Mouse (Mus musculus) gonadal fat pad, adult 2 months (tissue): Measurements from ENCODE around the gene Arid3b. TPM values are rescaled to one million over a fixed set of nuclear protein-coding genes. Genes with fewer than 3 reads are reported as not detected.

Experiments used
- DNase-seq: peaks from one replicate; pipeline ENCODE4 v3.0.0-alpha.2; 2012; ENCODE audit warnings: low read depth
- polyA plus RNA-seq: library from polyadenylated mRNA; depleted of rRNA; stranded (reverse); fragments of >200 nt; gene quantifications from 2 replicates; pipeline ENCODE4 v1.2.3, GENCODE M21; 2012

Gene Arid3b
- polyA plus RNA-seq, 1 experiment = 4.0 TPM

DNA sequence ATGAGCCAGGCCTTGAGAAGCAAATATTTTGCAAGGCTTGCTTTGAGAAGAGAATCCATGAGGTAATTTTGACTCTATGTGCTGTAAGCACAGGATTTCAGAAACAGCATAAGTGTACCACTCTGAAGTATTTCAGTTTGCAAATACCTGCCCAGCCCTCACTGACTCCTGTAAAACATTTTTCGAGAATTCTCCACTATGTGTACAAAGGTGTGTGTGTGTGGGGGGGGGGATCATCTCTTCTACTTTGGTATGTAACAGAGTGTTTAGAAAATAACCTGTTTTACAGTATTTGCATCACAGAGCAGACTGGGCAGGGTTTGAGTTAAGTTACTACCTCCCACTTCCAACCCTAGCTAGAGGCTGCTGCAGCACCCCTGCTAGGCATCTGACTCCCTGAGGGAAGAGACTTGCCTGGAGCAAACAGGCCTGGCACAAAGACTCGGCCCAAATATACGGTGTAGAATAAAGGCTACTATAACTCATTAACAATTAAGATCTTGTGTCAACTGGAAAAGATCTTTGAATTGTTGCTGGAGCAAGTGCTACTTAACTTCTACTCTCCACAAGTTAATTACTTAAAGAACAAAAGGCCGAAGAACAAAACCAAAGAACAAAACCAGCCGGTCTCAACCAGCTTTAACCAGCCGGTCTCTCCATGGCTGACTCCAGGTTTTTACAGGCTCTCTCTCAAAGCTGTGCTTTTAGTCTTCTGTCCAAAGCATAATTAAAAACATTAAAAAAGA, 6.6 kb downstream of the Arid3b start:
- no peak for DNase-seq

DNA sequence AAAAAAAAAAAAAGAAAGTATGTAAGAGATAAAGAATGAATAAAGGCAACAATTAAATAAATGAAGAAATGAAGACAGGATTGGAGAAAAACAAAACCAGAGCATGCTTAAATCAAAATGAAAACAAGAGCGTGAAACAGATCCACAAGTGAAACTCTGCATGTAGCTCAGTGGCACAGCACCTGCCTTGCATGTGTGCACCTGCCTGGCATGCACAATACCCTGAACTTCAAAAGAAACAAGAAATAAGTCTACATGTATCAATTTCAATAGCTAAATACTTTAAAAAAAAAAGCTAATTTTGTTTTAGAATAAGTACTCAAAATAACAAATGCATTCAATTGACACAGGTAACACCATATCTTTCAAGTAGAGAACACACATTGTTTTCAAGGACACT, 13.2 kb downstream of the Arid3b start:
- no peak for DNase-seq

DNA sequence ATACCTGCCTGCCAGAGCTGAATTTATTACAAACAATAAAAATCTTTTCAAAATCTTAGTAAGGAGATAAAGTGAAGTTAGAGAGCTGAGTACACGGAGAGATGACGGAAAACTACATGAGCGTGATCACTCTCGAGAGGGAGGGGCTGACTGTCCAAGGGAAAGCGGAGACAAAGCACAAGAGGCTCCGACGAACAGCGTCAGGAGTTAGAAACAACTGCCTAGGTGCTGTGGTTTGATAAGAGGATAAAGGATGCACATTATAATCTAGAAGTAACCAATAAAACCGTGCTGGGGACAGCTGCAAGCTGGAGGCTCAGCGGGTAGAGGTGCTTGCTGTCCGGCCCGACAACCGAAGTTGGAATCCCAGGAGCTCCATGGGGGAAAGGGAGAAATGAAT, 13.8 kb downstream of the Arid3b start:
- no peak for DNase-seq

DNA sequence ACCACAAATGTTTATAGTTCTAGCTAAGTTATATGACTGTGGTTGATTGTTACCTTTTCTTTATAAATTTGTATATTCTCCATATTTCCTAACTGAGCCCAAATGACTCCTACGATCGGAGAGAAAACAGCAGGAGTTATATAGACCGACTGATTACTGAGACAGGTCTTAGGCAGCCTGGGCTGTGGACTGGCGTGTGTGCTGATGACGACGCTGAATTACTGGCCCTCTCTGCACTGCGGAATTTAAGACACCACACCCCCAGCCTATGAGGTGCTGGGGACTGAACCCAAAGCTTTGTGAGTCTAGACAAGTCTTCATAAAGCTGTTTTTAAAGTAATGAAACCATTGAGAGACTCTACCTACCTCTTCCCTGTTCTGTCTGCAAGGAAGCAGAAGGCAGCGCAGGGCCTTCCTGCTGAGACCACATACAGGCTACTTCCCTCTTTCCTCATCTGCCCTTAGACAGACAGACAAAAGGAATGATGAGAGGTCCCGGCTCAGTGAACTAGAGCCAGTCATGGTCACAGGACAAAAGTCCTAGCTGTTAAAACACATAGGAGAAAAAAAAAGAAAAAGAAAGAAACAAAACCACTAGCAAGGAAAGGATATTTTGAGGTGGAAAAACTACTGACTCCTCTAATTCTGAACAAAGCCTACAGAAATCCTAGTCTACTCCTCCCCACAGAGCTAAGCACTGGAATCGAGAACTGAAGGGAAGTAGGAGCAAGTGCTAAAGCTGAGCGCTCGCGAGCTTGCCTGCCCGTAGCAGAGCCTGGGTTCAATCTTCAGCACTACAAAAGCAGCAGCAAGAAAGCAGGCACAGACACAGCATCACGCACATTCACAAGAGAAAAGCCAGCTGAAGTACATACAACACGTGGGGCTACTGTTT, 16.2 kb downstream of the Arid3b start:
- no peak for DNase-seq

DNA sequence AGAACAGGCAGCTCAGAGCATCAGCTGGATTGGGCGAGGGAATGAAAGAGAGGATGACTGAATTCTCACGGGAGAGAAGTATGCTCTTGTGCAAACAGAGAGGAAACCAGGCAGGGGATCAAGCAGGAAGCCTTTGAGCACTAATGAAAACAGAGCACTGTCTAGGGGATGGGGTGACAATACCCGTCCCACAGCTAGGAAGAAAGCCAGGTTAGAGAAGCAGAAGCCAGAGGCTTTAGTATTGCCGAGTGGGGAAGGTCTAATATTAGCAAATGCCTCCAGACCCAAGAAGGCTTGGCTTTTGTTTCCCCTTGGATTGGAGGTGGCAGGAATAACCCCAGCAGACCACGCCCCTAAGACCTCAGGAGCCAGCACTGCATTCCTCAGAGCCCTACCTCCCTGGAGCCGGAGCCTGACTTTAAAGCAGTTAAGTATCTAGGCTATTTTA, 19.3 kb downstream of the Arid3b start:
- no peak for DNase-seq

DNA sequence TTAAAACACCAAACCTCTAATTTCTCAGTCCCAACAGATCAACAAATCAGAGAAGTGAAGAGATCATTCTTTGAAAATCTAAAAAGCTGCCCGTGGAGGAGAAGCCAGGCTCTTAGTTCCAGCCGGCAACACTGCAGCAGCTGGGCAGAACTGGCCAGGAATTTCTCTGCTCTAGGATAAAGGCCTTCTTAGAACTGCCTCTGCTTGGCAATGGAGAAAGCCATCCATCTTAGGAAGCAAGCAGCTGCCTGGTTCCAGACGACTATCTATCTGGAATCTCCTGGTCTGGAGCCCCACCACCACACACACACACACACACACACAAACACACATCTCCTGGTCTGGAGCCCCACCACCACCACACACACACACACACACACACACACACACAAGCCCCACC, 21.7 kb downstream of the Arid3b start:
- DNase-seq = no peak

DNA sequence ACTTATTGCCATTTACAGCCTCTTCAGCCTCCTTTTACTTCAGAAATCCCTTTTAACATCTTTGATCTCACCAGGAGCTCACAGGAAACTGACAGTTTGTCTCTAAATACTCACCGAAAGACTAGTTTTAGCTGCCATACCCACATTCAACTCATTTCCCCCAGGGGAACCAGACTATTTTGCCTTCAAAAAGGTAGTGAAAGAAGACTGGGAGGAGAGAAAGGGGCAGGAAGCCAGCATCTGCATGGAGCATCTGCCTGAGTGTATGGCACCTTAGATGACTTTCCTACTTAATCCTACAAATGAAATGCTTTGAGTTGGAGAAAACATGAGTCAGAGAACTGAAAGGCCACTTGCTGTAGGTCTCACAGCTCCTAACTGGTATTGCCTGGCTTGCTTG, 22.6 kb downstream of the Arid3b start:
- no peak for DNase-seq

DNA sequence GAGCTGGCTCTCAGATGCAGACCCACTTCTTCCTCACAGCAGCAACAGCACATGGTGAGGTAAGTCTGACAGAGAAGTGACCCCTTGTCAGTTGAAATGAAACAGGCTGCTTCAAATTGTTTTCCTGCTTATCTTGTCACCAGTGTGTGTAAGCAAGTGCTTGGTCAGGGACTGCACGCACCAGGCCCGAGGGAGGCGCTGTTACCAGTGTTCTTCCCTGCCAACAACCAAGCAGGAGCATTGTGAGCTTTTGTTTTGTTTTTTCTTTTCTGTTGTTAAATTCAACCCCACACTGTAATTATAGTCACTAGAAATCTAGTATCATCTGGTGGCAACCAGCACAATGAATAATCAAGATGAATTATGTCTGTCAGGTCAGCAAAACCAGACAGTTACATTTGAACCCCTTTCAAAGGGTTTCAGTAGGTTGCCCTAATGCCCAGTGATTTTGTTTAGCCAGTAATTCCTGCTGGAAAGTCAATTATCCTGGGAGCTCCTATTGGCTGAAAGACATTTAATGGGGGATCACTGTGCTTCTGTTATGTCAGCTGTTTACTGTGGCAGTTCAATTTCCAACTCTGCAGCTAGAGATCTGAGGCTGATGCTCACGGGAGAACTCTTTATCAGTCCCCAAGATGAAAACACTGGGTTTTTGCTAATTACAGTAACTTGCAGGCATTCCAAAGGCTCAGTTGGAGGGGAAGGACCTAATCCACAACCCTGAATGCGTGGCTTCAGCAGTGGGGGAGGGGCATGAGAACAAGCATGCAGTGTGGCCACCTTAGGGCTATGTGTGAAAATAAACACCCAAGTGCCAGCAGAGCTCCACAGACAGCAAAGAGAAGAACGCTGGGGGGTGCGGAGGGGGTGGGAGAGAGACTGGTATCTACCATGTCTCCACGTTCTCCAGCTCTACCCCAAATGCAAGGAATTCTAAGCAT, 24.5 kb downstream of the Arid3b start:
- no peak for DNase-seq

DNA sequence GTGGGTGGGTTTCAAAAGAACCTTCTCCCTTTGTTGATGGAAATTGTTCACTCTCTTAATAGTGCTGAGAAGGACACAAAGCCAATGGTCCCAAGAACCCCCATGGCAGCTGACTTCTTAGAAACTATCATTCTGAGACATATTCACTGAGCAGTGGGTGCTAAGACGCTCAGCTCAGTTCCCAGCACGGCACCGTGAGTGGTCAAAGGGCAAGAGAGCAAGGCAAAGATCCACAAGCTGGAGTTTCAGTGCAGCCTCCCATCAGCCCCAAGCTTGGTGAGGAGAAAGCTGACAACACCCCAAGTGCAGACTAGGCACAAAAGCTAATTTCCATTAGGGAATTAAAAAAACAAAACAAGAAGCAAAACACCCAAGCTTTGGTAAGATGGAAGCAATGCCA, 25.9 kb downstream of the Arid3b start:
- DNase-seq = no peak

DNA sequence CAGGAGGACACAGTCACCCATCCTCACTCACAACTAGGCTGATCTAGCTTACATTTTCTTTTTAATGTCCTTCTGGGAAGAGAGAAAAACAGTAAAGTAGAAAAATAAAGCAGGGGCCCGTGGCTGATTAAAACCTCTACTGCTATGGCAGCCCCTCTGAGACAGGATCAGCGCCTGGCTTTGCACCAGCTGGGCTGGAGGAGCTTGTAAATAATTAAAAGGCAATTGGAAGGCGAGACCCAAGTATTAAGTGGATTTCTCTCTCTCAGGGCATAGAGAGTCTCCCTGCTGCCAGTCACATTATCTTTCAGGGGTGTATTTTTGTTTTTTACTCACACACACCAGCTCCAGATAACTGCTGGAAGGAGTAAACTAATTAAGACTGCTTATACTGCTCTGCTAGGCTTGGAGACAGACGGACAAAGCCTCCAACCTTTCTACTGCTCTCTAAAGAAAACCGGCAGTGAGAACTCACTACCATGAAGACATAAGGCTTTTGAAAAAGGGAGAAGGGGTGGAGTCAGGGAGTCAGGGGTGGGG, 27.8 kb downstream of the Arid3b start:
- DNase-seq = no peak

DNA sequence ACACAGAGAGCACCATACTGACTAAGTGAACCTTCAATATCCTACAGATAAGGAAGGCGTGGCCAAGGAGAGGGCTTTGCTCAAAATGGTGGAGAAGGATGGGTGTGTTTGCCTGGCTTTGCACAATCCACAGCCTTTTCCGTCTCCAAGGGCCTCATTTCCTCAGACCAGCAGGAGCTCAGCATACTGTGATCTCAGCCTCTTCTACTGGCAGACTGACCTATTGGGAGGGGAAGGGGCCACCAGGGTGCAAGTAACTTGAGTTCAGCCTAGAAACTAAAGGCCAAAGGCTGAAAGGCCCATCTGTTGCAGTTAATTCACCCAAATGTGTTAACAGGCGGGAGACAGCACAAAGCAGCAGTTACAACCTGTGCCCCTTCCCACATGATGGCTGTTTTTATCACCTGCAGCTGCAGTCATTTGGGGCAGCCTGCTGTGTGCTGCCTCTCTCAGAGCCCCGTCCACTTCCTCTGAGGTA, 29.4 kb downstream of the Arid3b start:
- no peak for DNase-seq

DNA sequence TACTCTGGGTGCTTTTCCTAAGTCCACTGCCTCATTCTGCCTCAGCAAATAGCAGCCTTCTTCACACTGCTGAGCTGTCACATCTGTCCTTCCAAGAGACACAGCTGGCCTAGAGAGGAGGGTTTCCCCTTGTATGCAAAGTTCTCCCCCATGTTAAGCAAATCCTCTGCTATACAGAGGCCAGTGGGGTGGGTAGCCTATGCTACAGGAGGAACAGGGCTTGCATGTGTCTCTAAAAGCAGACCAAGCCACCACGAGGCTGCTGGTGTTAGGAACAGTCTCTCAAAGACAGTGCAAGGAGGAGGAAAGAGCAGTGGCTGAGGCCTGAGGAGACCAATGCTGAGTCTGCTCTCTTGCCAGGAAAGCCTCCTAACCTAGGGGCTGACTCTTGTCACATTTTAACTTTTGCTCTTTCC, 30.5 kb downstream of the Arid3b start:
- DNase-seq = no peak

DNA sequence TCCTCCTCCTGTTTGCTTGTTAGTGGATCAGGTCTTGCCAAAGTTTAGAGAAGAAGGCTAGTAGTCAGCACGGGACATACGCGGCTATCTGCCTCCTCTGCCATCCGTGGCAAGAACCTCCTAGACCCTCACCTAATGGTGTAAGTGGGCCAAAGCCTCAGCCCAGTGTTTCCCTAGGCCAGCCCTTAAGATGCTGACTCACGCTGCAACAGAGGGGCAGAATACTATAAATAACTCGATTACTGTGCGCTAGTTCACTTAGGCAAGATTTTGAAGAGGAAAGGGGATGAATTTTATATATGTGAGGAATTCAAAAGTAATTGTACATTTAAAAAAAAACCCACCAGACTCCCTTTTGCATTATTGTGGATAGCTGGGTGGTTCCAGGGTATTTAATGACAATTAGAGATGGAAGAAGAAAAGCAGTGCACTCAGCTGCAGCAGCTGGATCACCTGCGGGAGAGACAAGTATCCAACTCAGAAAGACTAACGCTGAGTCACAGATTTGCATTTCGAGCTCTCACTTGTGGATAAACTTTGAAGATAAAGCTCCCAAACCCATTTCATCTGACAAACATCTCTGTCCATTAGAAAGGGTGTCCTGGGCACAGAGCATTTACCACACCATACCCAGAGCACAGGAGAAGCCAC, 31.4 kb downstream of the Arid3b start:
- no peak for DNase-seq

DNA sequence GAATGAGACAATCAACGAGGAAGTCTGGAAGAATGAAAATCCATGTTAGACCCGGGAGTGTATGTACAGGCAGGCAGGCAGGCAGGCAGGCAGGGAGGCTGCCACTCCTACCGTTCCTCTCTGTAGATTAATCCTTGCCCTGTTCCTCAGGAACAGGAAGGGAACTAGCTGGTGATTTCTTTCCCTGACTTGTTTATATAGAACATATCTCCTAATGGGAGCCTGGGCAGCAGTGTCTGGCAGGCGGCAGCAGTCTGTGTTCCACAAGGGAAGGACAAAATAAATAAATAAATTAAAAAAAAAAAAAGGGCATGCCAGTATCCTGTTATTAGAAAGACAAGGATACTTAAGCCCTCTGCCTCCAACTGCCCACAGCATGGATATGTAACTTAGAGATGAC, 32.8 kb downstream of the Arid3b start:
- no peak for DNase-seq

DNA sequence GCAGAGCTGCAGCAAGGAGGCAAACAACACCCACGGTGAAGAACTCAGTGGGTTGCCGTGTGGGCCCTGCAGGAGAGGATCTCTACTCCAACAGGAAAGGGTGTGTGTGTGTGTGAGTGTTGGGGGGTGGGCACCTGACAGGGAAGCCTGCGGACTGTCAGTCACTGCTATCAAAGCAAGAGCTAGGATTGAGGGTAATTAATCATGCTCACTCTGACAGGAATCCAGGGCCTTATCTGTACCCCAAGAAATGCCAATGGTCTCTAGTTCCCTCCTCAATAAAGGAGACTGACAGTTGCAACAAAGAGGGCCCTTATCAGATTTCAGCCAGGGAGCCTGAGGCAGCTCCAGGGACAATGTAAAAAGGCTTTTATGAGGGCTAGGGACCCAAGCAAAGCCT, 33.5 kb downstream of the Arid3b start:
- DNase-seq = no peak

DNA sequence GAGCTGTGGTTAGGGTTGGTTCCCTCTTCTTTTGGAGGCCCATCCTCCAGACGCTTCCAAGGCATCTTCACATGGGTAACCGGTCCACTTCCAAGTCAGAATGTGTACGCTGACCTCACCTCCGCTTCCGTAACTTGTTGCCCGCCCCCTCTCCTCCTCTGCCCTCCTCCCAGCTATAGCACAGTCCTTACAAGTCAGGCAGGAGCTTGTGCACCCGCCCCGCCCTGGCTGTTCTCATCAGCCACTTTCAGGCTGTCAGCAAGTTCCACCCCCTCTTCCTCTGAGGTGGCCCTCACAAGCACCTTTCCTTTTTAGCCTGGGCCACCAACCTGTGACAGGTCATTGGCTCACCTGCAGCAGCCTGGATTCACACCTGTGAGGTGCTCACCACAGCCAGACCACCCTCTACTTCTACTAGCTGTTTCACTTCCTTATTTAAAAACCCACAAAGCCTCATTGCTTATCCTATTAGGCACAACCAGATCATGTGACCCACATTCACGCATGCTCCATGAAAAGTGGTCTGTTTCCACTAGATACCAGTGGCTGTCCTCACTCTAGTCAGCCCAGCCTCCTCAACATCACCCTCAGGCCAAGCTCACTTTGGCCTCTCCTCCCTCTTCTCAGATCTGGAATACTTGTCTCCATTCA, 36.1 kb downstream of the Arid3b start:
- DNase-seq = no peak

DNA sequence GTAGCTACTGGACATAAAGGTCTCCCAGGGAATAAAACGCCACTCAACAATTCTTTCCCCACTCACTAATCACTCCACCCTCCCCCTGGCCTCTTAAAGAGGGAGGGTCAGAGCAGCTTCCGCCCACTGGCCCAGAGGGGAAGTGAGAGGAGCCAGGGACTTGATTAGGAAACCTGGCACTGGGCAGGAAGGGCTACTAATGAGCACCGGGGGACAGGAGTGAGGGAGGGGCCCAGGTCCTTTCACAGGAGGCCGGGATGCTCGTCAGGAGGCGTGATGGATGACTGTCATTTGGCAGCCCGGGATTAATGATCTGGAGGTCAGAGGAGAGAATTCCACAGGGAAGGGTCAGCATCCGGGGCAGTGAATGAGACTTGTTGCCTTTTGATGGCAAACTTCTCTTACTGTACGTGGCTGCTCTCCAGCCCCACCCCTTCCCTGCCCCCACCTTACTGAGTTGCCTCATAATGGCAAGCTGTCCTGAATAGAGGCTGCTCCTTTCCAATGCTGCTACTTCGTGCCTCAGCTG, 37.8 kb downstream of the Arid3b start:
- no peak for DNase-seq

DNA sequence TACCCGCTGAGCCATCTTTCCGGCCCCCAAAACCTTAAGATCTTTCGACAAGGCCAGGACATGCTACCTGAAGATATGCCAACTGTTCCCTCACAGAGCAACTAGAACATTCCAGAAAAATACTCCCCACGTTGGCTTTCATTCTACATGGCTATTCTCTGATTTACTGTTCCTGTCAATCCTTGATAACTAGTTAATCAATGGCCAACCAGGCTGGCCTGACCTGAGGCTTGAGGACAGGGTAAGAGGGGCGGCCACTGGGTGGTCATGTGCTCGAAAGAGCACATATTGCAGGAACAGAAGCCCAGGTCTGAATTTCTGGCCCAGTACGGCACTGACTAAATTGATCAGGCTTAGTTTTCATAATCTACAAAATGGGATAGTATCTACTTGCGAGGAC, 39.1 kb downstream of the Arid3b start:
- DNase-seq = no peak

DNA sequence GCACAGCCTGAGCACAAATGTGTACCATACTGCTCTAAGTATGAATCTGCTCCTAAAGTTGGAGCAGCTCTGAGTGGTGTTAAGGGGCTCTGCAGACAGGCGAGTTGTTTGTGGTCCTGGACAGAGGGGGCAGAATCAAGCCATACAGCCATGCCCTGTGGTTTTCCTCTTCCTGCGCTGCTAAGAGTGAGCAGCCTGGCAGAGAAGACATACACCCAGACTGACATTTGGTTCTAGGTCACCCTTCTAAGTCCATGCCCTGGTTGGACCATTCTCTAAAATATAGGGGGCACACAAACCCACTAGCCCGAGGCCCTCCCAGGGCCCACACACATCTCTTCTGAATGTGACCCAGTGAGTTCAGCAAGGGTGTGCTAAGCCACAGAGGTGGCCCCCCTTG, 46.9 kb downstream of the Arid3b start:
- no peak for DNase-seq

DNA sequence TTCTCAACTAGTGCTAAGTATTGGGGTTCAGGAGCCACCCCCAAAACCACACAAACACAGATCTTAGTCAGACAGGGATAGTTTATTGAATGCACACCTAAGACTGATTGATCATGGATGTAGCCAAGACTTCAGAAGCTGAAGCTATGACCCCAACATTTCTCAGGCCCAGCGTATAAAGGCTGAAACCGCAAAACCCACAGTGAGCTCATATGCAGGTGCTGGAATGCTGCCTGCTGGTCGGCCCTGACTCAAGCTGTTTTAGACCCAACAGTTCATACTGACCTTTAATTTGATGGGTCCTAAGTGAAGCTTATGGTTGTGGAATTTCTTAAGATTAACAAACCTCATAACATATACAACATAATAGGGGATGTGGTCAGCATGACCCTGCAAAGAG, 53.9 kb downstream of the Arid3b start:
- DNase-seq = no peak
